Mouse (Mus musculus) small intestine, adult 2 months (tissue): ENCODE measurements at regions not wholly inside any gene's neighbourhood (a gene's known extent, or its start where the extent isn't known, plus 50 kb on each side); places are given as distances from the start of the nearest gene placed in this dataset.

Source experiments
- H3K27ac ChIP-seq: fragments of 200-500 bp; 2 replicates; pipeline ENCODE4 v1.5.1; 2012; ENCODE audit warnings: low read depth, low read length, control low read depth, inconsistent platforms; ENCODE audit not compliant: insufficient read depth
- H3K27me3 ChIP-seq: fragments of 200-500 bp; 2 replicates; pipeline ENCODE4 v1.6.1; 2012; ENCODE audit warnings: mild to moderate bottlenecking, moderate library complexity, low read length, inconsistent platforms; ENCODE audit not compliant: control insufficient read depth, insufficient read depth
- H3K36me3 ChIP-seq: fragments of 200-500 bp; 2 replicates; pipeline ENCODE4 v1.6.1; 2012; ENCODE audit warnings: mild to moderate bottlenecking, low read length, control low read depth, inconsistent platforms; ENCODE audit not compliant: control insufficient read depth, insufficient read depth
- H3K4me1 ChIP-seq: fragments of 200-500 bp; 2 replicates; pipeline ENCODE4 v1.6.1; 2012; ENCODE audit warnings: low read length, inconsistent platforms, mixed read lengths; ENCODE audit not compliant: control insufficient read depth, insufficient read depth, insufficient read length
- H3K4me3 ChIP-seq: fragments of 200-500 bp; 2 replicates; pipeline ENCODE4 v1.5.1; 2012; ENCODE audit warnings: low read depth, mild to moderate bottlenecking, control low read depth, inconsistent platforms, low read length, moderate library complexity
- CTCF ChIP-seq: fragments of 200-500 bp; IDR thresholded peaks from 2 replicates; pipeline ENCODE4 v1.5.1; 2012; ENCODE audit warnings: low read depth, mild to moderate bottlenecking, control low read depth, inconsistent platforms, low read length, moderate library complexity, mixed read lengths; ENCODE audit not compliant: insufficient replicate concordance, insufficient read length; ENCODE audit errors: extremely low read depth
- POLR2A ChIP-seq: fragments of 200-500 bp; IDR thresholded peaks from 2 replicates; pipeline ENCODE4 v1.6.1; 2012; ENCODE audit warnings: low read depth, mild to moderate bottlenecking, control low read depth, inconsistent platforms, low read length, moderate library complexity
- WGBS: fragments of 180-500 bp; shearing (Covaris S2); methylation state at CpG from one replicate; pipeline ENCODE4 v1.1.7; 2018; 5-methylcytosine and 5-hydroxymethylcytosine counted together

- Histone ChIP-seq H3K4me3 (no peak overlapping the region), H3K4me1 (no peaks in the 10 kb centered on the region), H3K27ac (no peak overlapping the region), H3K36me3 (no peaks in the 10 kb centered on the region), H3K27me3 (no peaks in the 10 kb centered on the region)
- 91% methylated on average over 7 of the region's 7 CpGs for WGBS
- TF ChIP-seq POLR2A (no peak), CTCF (no peak)
Observed at GRCm38 (mm10) chr14:100351004-100351403, 66.5 kb upstream of the Klf12 start.

DNA sequence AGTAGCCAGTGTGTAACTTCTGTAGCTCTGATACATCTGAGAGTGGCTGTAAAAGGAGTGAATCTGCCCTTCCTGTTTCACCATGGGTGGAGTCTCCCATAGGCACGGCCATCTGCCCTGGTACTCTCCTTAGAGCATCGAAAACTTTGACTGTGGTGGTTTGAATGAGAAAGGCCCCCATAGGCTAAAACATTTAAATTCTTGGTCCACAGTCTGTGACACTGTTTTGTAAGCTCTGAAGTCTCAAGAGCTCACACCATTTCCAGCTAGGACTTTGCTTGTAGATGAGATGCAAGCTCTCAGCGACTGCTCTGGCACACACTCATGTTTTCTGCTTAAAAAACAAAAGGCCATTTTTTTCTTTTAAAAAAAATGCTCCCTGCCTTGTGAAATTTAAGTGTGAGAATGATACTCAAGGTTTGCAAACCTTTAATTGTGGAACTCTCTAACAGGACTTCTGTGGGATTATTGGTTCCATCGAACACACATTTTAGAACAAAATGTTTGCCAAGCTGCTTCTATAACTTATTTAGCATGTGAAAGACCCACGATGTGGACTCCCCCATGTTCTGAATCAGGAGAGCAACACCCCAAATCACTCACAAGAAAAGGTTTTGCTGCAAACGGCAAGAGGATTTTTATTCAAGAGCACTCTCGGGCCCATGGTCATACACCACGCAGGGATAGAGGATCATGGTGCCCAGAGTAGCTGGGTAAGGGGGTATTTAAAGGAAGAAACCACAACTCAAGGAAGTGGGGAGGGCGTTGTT lies 65.7 kb upstream of the Klf12 start:
- H3K27ac ChIP-seq = no peak overlapping the region
- no peak for TF ChIP-seq CTCF
- TF ChIP-seq POLR2A = no peak
- no peaks in the 10 kb centered on the region for H3K4me1 ChIP-seq
- no peak overlapping the region for H3K4me3 ChIP-seq
- no peaks in the 10 kb centered on the region for H3K27me3 ChIP-seq
- 80% methylated on average over 9 of the region's 9 CpGs for WGBS
- no peaks in the 10 kb centered on the region for H3K36me3 ChIP-seq

DNA sequence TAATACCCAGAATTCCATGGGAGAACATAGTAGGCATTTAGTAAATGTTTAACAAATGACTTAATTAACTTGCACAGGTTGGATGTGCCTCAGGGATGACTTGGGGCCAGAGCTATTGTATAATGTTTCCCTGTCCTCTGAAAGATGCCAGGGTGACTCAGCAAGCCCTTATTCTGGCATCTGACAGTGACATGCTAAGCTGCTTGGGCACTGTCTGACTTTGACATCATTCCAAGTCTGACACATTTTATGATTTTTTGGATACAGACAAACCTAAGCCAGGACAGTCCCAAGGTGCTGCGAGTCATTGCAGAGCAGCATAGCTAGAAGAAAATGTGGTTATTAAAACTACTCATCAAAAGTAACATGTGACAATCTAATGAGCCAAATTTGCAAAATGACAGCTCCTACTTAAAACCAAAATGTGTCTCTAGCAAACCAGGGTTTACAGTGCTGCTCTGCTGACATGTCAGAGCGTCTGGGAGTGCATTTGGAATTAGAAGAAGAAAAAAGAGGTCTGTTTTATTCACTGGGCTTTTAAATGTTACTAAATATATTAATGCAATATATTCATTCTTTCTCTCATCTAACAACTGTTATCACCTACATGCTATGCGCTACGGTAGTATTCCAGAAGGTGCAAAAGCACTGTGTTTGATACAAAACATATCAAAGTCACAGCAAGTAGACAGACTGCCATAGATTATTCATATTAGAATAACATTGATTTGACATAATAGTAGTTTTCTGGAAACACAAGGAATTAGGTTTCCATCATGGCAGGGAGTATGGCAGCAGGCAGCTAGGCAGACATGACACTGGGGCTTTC lies 64.1 kb upstream of the Klf12 start:
- H3K4me3 ChIP-seq = no peak overlapping the region
- no peaks in the 10 kb centered on the region for H3K36me3 ChIP-seq
- no peaks in the 10 kb centered on the region for H3K27me3 ChIP-seq
- H3K27ac ChIP-seq = no peak overlapping the region
- no peaks in the 10 kb centered on the region for H3K4me1 ChIP-seq
- no peak for TF ChIP-seq POLR2A
- TF ChIP-seq CTCF = no peak
- 91% methylated on average over 4 of the region's 4 CpGs for WGBS

DNA sequence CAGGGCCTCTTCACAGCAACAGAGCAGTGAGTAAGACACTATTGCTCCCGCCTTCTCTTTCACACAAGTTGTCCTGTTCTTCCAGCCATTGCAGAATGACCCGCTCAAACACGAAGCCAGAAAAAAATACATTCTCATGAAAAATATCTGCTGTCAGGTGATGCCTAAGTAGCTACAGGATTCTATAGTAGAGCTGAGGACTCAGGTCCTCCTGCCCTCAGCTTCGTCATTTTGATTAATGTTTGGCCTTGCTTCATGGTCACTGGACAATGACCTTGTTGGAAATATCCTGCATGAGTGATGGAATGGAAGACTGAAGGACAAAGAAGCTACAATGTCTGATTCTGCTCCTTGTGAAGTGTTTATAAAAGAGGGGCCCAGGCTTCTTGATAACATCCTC lies 52.4 kb upstream of the Klf12 start:
- TF ChIP-seq CTCF = no peak
- no peak for TF ChIP-seq POLR2A
- H3K27me3 ChIP-seq = no peaks in the 10 kb centered on the region
- H3K27ac ChIP-seq = no peak overlapping the region
- WGBS = 89% methylated on average over 4 of the region's 4 CpGs
- H3K36me3 ChIP-seq = no peaks in the 10 kb centered on the region
- H3K4me1 ChIP-seq = no peaks in the 10 kb centered on the region
- no peak overlapping the region for H3K4me3 ChIP-seq
